Mouse (Mus musculus) midbrain, embryonic 16.5 days (tissue): Measurements from ENCODE around the gene Sox13. TPM values are rescaled to one million over a fixed set of nuclear protein-coding genes. Genes with fewer than 3 reads are reported as not detected.
A peak's percentile ranks its signal among the peaks of the same experiment; 100 is the strongest.

Experiments
- ATAC-seq: fragments of 200-750 bp; cut with Nextera tagmentation; 2 replicates; pipeline ENCODE4 v1.8.0; 2017; ENCODE audit warnings: moderate TSS enrichment
- H3K27ac ChIP-seq: fragments of 300-500 bp; sonication (generic); 2 replicates; pipeline ENCODE4 v1.5.1; 2014; ENCODE audit warnings: mild to moderate bottlenecking, low read length, mixed read lengths
- H3K27me3 ChIP-seq: fragments of 300-500 bp; sonication (generic); 2 replicates; pipeline ENCODE4 v1.6.1; 2014; ENCODE audit warnings: low read depth, low read length, mixed read lengths; ENCODE audit not compliant: control insufficient read depth, insufficient read depth
- H3K36me3 ChIP-seq: fragments of 300-500 bp; sonication (generic); 2 replicates; pipeline ENCODE4 v1.6.1; 2014; ENCODE audit warnings: mild to moderate bottlenecking, low read length, moderate library complexity, mixed read lengths; ENCODE audit not compliant: control insufficient read depth, insufficient read depth
- H3K4me1 ChIP-seq: fragments of 300-500 bp; sonication (generic); 2 replicates; pipeline ENCODE4 v1.6.1; 2014; ENCODE audit warnings: mild to moderate bottlenecking, low read length, mixed read lengths; ENCODE audit not compliant: control insufficient read depth, insufficient read depth
- H3K4me2 ChIP-seq: fragments of 300-500 bp; sonication (generic); 2 replicates; pipeline ENCODE4 v1.6.1; 2014; ENCODE audit warnings: mild to moderate bottlenecking, low read length, mixed read lengths
- H3K4me3 ChIP-seq: fragments of 300-500 bp; sonication (generic); 2 replicates; pipeline ENCODE4 v1.5.1; 2014; ENCODE audit warnings: low read depth, mild to moderate bottlenecking, low read length, moderate library complexity, mixed read lengths
- H3K9ac ChIP-seq: fragments of 300-500 bp; sonication (generic); 2 replicates; pipeline ENCODE4 v1.6.1; 2014; ENCODE audit warnings: low read depth, low read length, mixed read lengths
- H3K9me3 ChIP-seq: fragments of 300-500 bp; sonication (generic); replicated peaks from 2 replicates; pipeline ENCODE4 v1.6.1; 2014; ENCODE audit warnings: mild to moderate bottlenecking, low read length, mixed read lengths; ENCODE audit not compliant: control insufficient read depth, poor library complexity, severe bottlenecking
- WGBS: fragments of 180-500 bp; shearing (Covaris S2); extraction: QIAGEN DNeasy Blood & Tissue Kit; methylation state at CpG from one replicate; pipeline ENCODE4 v1.1.7; 2014; 5-methylcytosine and 5-hydroxymethylcytosine counted together
- polyA plus RNA-seq: library from polyadenylated mRNA; unstranded; fragments of >200 nt; fragmentation: Nextera tagmentation; extraction: Ambion mirVana; gene quantifications from 2 replicates; pipeline ENCODE4 v1.2.1, GENCODE M21; 2015

Sox13 gene
- polyA plus RNA-seq, 1 experiment from 2014 or later: 5.3 TPM

GRCm38 (mm10) chr1:133397483-133398237 lies 26.5 kb downstream of the Sox13 start:
- H3K4me1 ChIP-seq: peaks cover 15% of the 10 kb centered on the region
- no peaks in the 10 kb centered on the region for H3K27me3 ChIP-seq
- no peak overlapping the region for H3K4me3 ChIP-seq
- H3K27ac ChIP-seq: peak overlapping the region; percentile 75
- H3K36me3 ChIP-seq: no peaks in the 10 kb centered on the region
- peak overlapping the region; percentile 38 for H3K4me2 ChIP-seq
- no peaks in the 10 kb centered on the region for H3K9me3 ChIP-seq
- WGBS: 3% methylated on average over 17 of the region's 17 CpGs
- peak overlapping the region; percentile 62 for H3K9ac ChIP-seq
- peak; percentile 49; the same call in 1 of the 2 replicates for ATAC-seq

GRCm38 (mm10) chr1:133397094-133397482 lies 27.1 kb downstream of the Sox13 start:
- H3K9me3 ChIP-seq: no peaks in the 10 kb centered on the region
- peak overlapping the region; percentile 62; the same call in 1 of the 2 replicates for H3K9ac ChIP-seq
- no peaks in the 10 kb centered on the region for H3K36me3 ChIP-seq
- 41% methylated on average over 5 of the region's 5 CpGs for WGBS
- H3K27ac ChIP-seq: peak overlapping the region; percentile 75
- peaks cover 15% of the 10 kb centered on the region for H3K4me1 ChIP-seq
- ATAC-seq: 0 out of 2 replicates have a peak, but pooled peaks have one; percentile 16
- H3K4me3 ChIP-seq: no peak overlapping the region
- H3K27me3 ChIP-seq: no peaks in the 10 kb centered on the region
- peak overlapping the region; percentile 38 for H3K4me2 ChIP-seq

GRCm38 (mm10) chr1:133396693-133397092 lies 27.5 kb downstream of the Sox13 start:
- Histone ChIP-seq H3K27ac (no peak overlapping the region; the same call in 1 of the 2 replicates), H3K4me2 (no peak overlapping the region)
- 80% methylated on average over 5 of the region's 5 CpGs for WGBS

GRCm38 (mm10) chr1:133394702-133395101 lies 29.5 kb downstream of the Sox13 start:
- H3K9ac ChIP-seq: no peak overlapping the region
- H3K9me3 ChIP-seq: no peaks in the 10 kb centered on the region
- WGBS: 68% methylated on average over 4 of the region's 4 CpGs
- H3K4me2 ChIP-seq: no peak overlapping the region
- H3K4me1 ChIP-seq: peaks cover 15% of the 10 kb centered on the region
- H3K4me3 ChIP-seq: no peak overlapping the region
- no peak for ATAC-seq
- H3K36me3 ChIP-seq: no peaks in the 10 kb centered on the region; the same call in 1 of the 2 replicates
- no peak overlapping the region for H3K27ac ChIP-seq
- H3K27me3 ChIP-seq: no peaks in the 10 kb centered on the region

More at GRCm38 (mm10) chr1:133396693-133397092, 27.5 kb downstream of the Sox13 start:
- Histone ChIP-seq H3K36me3 (no peaks in the 10 kb centered on the region; the same call in 1 of the 2 replicates), H3K4me1 (peaks cover 15% of the 10 kb centered on the region), H3K9ac (no peak overlapping the region), H3K27me3 (no peaks in the 10 kb centered on the region), H3K9me3 (no peaks in the 10 kb centered on the region), H3K4me3 (no peak overlapping the region)
- ATAC-seq: no peak

- H3K27me3 ChIP-seq: no peaks in the 10 kb centered on the region
- H3K27ac ChIP-seq: no peak overlapping the region
- no peak for ATAC-seq
- no peak overlapping the region for H3K4me3 ChIP-seq
- H3K4me2 ChIP-seq: no peak overlapping the region
- H3K36me3 ChIP-seq: no peaks in the 10 kb centered on the region; the same call in 1 of the 2 replicates
- no peaks in the 10 kb centered on the region for H3K9me3 ChIP-seq
- 67% methylated on average over 19 of the region's 19 CpGs for WGBS
- no peak overlapping the region for H3K9ac ChIP-seq
- peaks cover 3% of the 10 kb centered on the region; the same call in 1 of the 2 replicates for H3K4me1 ChIP-seq
Observed at GRCm38 (mm10) chr1:133387539-133388268, 36.5 kb downstream of the Sox13 start.

- no peak for ATAC-seq
- H3K36me3 ChIP-seq: no peaks in the 10 kb centered on the region
- no peaks in the 10 kb centered on the region for H3K27me3 ChIP-seq
- H3K4me3 ChIP-seq: no peak overlapping the region
- peaks cover 7% of the 10 kb centered on the region for H3K4me1 ChIP-seq
- no peak overlapping the region for H3K27ac ChIP-seq
- H3K9ac ChIP-seq: no peak overlapping the region
- no peak overlapping the region; the same call in 1 of the 2 replicates for H3K4me2 ChIP-seq
- 17% methylated on average over 11 of the region's 11 CpGs for WGBS
- H3K9me3 ChIP-seq: no peaks in the 10 kb centered on the region
Observed at GRCm38 (mm10) chr1:133386209-133386608, 38.0 kb downstream of the Sox13 start.

GRCm38 (mm10) chr1:133385506-133385905 lies 38.7 kb downstream of the Sox13 start:
- Histone ChIP-seq H3K4me1 (peaks cover 7% of the 10 kb centered on the region), H3K27ac (no peak overlapping the region), H3K4me3 (no peak overlapping the region), H3K9ac (peak overlapping the region; percentile 53), H3K27me3 (no peaks in the 10 kb centered on the region), H3K9me3 (no peaks in the 10 kb centered on the region), H3K4me2 (peak overlapping the region; percentile 8), H3K36me3 (no peaks in the 10 kb centered on the region)
- 31% methylated on average over 9 of the region's 9 CpGs for WGBS
- ATAC-seq: no peak

- Histone ChIP-seq H3K36me3 (no peaks in the 10 kb centered on the region), H3K27ac (no peak overlapping the region), H3K9ac (peak overlapping the region; percentile 17; the same call in 1 of the 2 replicates), H3K4me1 (peaks cover 7% of the 10 kb centered on the region), H3K27me3 (no peaks in the 10 kb centered on the region), H3K4me3 (no peak overlapping the region), H3K4me2 (no peak overlapping the region), H3K9me3 (no peaks in the 10 kb centered on the region)
- 95% methylated on average over 14 of the region's 14 CpGs for WGBS
- no peak for ATAC-seq
Observed at GRCm38 (mm10) chr1:133383157-133383783, 40.9 kb downstream of the Sox13 start.
